Mouse (Mus musculus) intestine, embryonic 14.5 days (tissue): ENCODE measurements around the gene Hyal5. TPM values are rescaled to one million over a fixed set of nuclear protein-coding genes. Genes with fewer than 3 reads are reported as not detected.

Experiments
- ATAC-seq: fragments of 200-750 bp; cut with Nextera tagmentation; replicated peaks from 2 replicates; pipeline ENCODE4 v1.8.0; 2017; ENCODE audit warnings: low read depth, moderate number of reproducible peaks, moderate TSS enrichment, moderate library complexity; ENCODE audit not compliant: low FRiP score, low TSS enrichment
- DNase-seq: peaks from one replicate; pipeline ENCODE4 v3.0.0-alpha.2; 2018; ENCODE audit warnings: low spot score
- H3K27ac ChIP-seq: fragments of 300-500 bp; sonication (generic); 2 replicates; pipeline ENCODE4 v1.5.1; 2014; ENCODE audit warnings: low read depth, mild to moderate bottlenecking, control low read depth
- H3K27me3 ChIP-seq: fragments of 300-500 bp; sonication (generic); replicated peaks from 2 replicates; pipeline ENCODE4 v1.6.1; 2014; ENCODE audit warnings: low read length, control low read depth; ENCODE audit not compliant: control insufficient read depth, insufficient read depth
- H3K36me3 ChIP-seq: fragments of 300-500 bp; sonication (generic); 2 replicates; pipeline ENCODE4 v1.6.1; 2014; ENCODE audit warnings: low read length, control low read depth; ENCODE audit not compliant: control insufficient read depth, insufficient read depth
- H3K4me1 ChIP-seq: fragments of 300-500 bp; sonication (generic); replicated peaks from 2 replicates; pipeline ENCODE4 v1.6.1; 2014; ENCODE audit warnings: low read length, control low read depth, mixed read lengths; ENCODE audit not compliant: control insufficient read depth, insufficient read depth
- H3K4me2 ChIP-seq: fragments of 300-500 bp; sonication (generic); 2 replicates; pipeline ENCODE4 v1.6.1; 2014; ENCODE audit warnings: low read length
- H3K4me3 ChIP-seq: fragments of 300-500 bp; sonication (generic); 2 replicates; pipeline ENCODE4 v1.5.1; 2014; ENCODE audit warnings: low read depth, low read length, control low read depth, mixed read lengths
- H3K9ac ChIP-seq: fragments of 300-500 bp; sonication (generic); 2 replicates; pipeline ENCODE4 v1.6.1; 2014; ENCODE audit warnings: mild to moderate bottlenecking, low read length
- H3K9me3 ChIP-seq: fragments of 300-500 bp; sonication (generic); 2 replicates; pipeline ENCODE4 v1.6.1; 2016; ENCODE audit warnings: low read length, control low read depth; ENCODE audit not compliant: control insufficient read depth
- WGBS: fragments of 180-500 bp; shearing (Covaris S2); extraction: QIAGEN DNeasy Blood & Tissue Kit; methylation state at CpG from one replicate; pipeline ENCODE4 v1.1.7; 2014; 5-methylcytosine and 5-hydroxymethylcytosine counted together
- polyA plus RNA-seq: library from polyadenylated mRNA; unstranded; fragments of >200 nt; fragmentation: Nextera tagmentation; extraction: Ambion mirVana; gene quantifications from 2 replicates; pipeline ENCODE4 v1.2.1, GENCODE M21; 2014

Hyal5 gene
- 0.08 TPM in 1 of 2 replicates, not detected in the other for polyA plus RNA-seq

- Histone ChIP-seq H3K4me3 (no peak within 1 kb of the TSS), H3K9ac (no peak within 1 kb of the TSS), H3K4me2 (no peak within 1 kb of the TSS), H3K27ac (no peak within 1 kb of the TSS), H3K36me3 (no peaks in the 10 kb centered on the region), H3K9me3 (no peaks in the 10 kb centered on the region), H3K27me3 (no peaks in the 10 kb centered on the region), H3K4me1 (no peaks in the 10 kb centered on the region)
- ATAC-seq (no peak), DNase-seq (no peak)
These were observed at the start of gene Hyal5 for GRCm38 (mm10) chr6:24857697-24858096. Hyal5 (plus strand) TSS chr6:24857997.

GRCm38 (mm10) chr6:24822070-24822469, 35.7 kb upstream of the Hyal5 start:
- Histone ChIP-seq H3K4me3 (no peak overlapping the region), H3K4me2 (no peak overlapping the region), H3K4me1 (no peaks in the 10 kb centered on the region), H3K9me3 (no peaks in the 10 kb centered on the region), H3K36me3 (no peaks in the 10 kb centered on the region), H3K27me3 (no peaks in the 10 kb centered on the region), H3K27ac (no peak overlapping the region), H3K9ac (no peak overlapping the region)
- 44% methylated on average over 2 of the region's 2 CpGs for WGBS
- DNase-seq (no peak), ATAC-seq (no peak)

GRCm38 (mm10) chr6:24860320-24860719, 2.5 kb downstream of the Hyal5 start:
- H3K4me2 ChIP-seq: no peak overlapping the region
- no peaks in the 10 kb centered on the region for H3K9me3 ChIP-seq
- H3K36me3 ChIP-seq: no peaks in the 10 kb centered on the region
- H3K4me1 ChIP-seq: no peaks in the 10 kb centered on the region
- H3K4me3 ChIP-seq: no peak overlapping the region
- H3K27ac ChIP-seq: no peak overlapping the region
- H3K27me3 ChIP-seq: no peaks in the 10 kb centered on the region
- DNase-seq (no peak), ATAC-seq (no peak)
- no peak overlapping the region for H3K9ac ChIP-seq
- 33% methylated on average over 2 of the region's 2 CpGs for whole genome bisulfite sequencing

- H3K4me2 ChIP-seq: no peak overlapping the region
- no peaks in the 10 kb centered on the region for H3K9me3 ChIP-seq
- WGBS: 88% methylated on average over 4 of the region's 4 CpGs
- H3K4me3 ChIP-seq: no peak overlapping the region
- no peak for DNase-seq
- H3K36me3 ChIP-seq: no peaks in the 10 kb centered on the region
- H3K27ac ChIP-seq: no peak overlapping the region
- H3K9ac ChIP-seq: no peak overlapping the region
- no peak for ATAC-seq
- H3K4me1 ChIP-seq: no peaks in the 10 kb centered on the region
- no peaks in the 10 kb centered on the region for H3K27me3 ChIP-seq
These were observed 5.9 kb downstream of the Hyal5 start for GRCm38 (mm10) chr6:24863649-24864048.

GRCm38 (mm10) chr6:24894146-24894873, 36.5 kb downstream of the Hyal5 start:
- no peak for DNase-seq
- H3K9ac ChIP-seq: no peak overlapping the region
- ATAC-seq: no peak
- 0 out of 2 replicates have a peak overlapping the region, but pooled peaks have one; percentile 26 for H3K4me2 ChIP-seq
- H3K4me1 ChIP-seq: no peaks in the 10 kb centered on the region
- H3K27me3 ChIP-seq: no peaks in the 10 kb centered on the region
- no peaks in the 10 kb centered on the region for H3K9me3 ChIP-seq
- no peaks in the 10 kb centered on the region for H3K36me3 ChIP-seq
- no peak overlapping the region for H3K27ac ChIP-seq
- 72% methylated on average over 11 of the region's 11 CpGs for WGBS
- peak overlapping the region; percentile 6; the same call in 1 of the 2 replicates for H3K4me3 ChIP-seq

GRCm38 (mm10) chr6:24894874-24895183, 37.0 kb downstream of the Hyal5 start:
- Histone ChIP-seq H3K4me1 (no peaks in the 10 kb centered on the region), H3K9ac (no peak overlapping the region), H3K4me2 (0 out of 2 replicates have a peak overlapping the region, but pooled peaks have one; percentile 26), H3K9me3 (no peaks in the 10 kb centered on the region), H3K4me3 (peak overlapping the region; percentile 6; the same call in 1 of the 2 replicates), H3K27me3 (no peaks in the 10 kb centered on the region), H3K27ac (no peak overlapping the region), H3K36me3 (no peaks in the 10 kb centered on the region)
- DNase-seq (peak; percentile 58), ATAC-seq (no peak)
- 54% methylated on average over 2 of the region's 2 CpGs for WGBS

GRCm38 (mm10) chr6:24905101-24905500, 47.3 kb downstream of the Hyal5 start:
- 74% methylated on average over 3 of the region's 3 CpGs for WGBS

GRCm38 (mm10) chr6:24907824-24908223, 50.0 kb downstream of the Hyal5 start:
- ATAC-seq: no peak
- no peaks in the 10 kb centered on the region for H3K9me3 ChIP-seq
- no peak overlapping the region for H3K4me2 ChIP-seq
- H3K36me3 ChIP-seq: no peaks in the 10 kb centered on the region
- H3K27me3 ChIP-seq: no peaks in the 10 kb centered on the region
- no peak overlapping the region for H3K27ac ChIP-seq
- 81% methylated on average over 2 of the region's 2 CpGs for WGBS
- no peak for DNase-seq
- H3K9ac ChIP-seq: no peak overlapping the region
- no peaks in the 10 kb centered on the region for H3K4me1 ChIP-seq
- H3K4me3 ChIP-seq: no peak overlapping the region

More at GRCm38 (mm10) chr6:24905101-24905500, 47.3 kb downstream of the Hyal5 start:
- DNase-seq (no peak), ATAC-seq (no peak)
- no peak overlapping the region for H3K27ac ChIP-seq
- H3K4me3 ChIP-seq: no peak overlapping the region
- H3K9me3 ChIP-seq: no peaks in the 10 kb centered on the region
- no peaks in the 10 kb centered on the region for H3K4me1 ChIP-seq
- no peaks in the 10 kb centered on the region for H3K36me3 ChIP-seq
- H3K9ac ChIP-seq: no peak overlapping the region
- no peak overlapping the region for H3K4me2 ChIP-seq
- H3K27me3 ChIP-seq: no peaks in the 10 kb centered on the region
